Mouse (Mus musculus): ENCODE measurements around the gene Ube2e2.
A peak's percentile ranks its signal among the peaks of the same experiment; 100 is the strongest.

The Ube2e2 gene

DNA sequence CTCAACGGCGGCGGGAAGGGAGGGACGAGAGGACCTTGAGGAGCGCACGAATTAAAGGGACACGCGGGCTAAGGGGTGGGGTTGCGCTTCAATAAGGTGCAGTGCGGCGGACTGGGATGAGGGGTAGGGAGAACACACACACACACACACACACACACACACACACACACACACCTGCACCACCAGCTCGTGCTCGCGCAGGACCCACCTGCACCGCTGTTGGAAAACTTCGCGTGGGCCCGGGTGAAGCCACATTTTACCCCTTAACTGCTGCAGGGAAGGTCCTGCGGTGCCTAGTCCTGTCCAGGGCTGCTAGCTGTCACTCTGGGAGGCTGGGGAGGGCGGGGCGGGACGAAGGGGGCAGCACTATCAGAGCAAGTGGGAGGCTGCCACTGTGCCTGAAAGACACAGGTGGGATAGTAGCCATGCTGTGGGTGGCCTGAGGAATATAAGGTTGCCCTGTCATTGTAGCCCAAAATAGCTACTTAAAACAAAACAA lies at the start of gene Ube2e2:
Gene Ube2e2, minus strand, starts transcription at position 321 of the 499 bp plus-strand sequence.
- DNase-seq (ENCODE audit: low spot score): no peak

DNA sequence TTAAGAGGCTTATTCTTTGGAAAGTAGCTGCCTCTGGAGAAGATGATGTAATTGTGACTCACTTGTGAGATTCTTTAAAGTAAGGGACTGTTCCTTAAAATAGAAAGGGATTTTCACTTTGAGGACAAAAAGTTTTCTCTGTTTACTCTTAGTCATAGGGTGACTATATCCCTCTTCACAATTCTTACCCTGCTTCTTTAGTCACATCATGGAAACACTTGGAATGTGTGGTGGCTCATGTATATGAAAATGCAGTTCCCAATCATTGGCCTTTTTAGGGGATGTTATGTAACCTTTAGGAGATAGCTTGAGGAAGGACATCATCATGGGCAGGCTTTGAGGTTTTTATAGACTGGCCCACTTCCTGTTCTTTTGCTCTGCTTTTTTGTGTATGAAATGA lies 46.0 kb upstream of the Ube2e2 start:
- no peak for DNase-seq (ENCODE audit: low spot score)

DNA sequence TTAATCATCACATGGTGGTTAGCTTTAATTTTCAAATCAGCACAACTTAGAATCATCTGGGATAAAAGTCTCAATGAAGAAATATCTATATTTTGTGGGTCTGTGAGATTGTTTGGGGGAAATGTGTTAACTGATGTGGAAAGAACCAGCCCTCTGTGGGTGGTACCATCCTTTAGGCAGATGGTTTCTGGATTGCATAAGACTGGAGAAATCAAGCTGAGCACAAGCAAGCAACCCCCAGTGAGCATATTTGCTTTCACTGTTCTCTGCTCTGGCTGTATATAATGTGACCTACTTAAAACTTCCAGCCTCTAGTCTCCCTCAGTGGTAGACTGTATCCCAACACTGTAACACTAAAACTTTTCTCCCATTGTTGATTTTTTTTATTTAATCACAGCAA lies 9.5 kb upstream of the Ube2e2 start:
- no peak for DNase-seq (ENCODE audit: low spot score)

DNA sequence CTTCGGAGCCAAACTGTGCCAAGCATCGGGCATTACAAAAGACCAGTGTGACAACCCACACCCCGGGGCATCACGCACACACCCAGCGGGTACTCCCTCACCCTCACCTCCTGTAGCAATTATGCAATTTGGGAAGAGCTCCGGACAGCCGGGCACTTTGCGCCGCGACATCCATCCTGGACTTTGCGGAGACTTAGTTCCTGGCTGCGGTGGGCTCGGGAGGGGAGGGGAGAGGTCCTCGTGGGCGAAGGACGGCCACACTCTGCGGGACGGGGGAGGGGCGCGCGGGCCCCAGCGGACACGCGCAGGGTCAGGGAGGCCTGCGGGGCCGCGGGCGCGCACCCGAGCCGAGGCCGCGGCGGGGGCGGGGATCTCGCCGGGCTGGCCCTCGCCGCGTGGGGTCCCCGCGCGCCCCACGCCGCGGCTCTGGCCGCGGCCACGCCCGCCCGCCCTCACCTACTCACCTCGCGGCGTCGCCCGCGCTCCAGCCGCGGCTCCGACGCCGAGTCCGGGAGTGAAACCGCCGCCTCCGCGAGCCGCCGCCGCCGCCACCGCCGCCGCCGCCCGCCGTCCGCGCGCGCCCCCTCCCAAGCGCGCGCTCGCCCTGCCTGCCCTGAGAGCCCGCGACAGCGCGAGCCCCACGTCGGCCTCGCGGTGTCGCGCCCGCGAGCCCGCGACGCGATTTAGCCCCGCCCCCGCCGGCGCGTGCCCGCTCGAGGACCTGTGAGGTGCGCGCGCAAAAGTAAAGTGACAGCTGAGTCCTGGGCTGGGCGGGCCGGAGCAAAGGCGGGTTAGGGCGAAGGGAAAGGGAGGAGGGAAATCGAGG lies 733 bp downstream of the Ube2e2 start:
- DNase-seq (ENCODE audit: low spot score): peak; percentile 87

DNA sequence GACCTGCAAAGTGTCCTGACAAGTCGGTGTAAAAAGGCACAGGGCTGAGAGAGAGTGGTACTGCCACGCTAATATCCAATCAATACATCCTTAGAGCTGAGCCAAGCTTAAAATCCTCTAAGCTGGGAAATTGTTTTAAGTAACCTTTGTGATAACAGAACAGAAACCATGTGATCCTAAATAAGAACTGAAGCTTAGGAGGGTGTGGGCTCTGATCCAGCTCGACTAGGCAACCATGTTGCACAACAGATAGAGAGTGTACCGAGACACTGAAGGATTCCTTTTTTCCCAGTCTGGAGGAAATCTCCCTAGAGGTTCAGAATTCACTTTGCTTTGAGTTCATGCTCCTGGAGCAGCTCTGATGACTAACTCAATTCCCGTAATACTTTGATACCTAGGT lies 4.5 kb downstream of the Ube2e2 start:
- no peak for DNase-seq (ENCODE audit: low spot score)

DNA sequence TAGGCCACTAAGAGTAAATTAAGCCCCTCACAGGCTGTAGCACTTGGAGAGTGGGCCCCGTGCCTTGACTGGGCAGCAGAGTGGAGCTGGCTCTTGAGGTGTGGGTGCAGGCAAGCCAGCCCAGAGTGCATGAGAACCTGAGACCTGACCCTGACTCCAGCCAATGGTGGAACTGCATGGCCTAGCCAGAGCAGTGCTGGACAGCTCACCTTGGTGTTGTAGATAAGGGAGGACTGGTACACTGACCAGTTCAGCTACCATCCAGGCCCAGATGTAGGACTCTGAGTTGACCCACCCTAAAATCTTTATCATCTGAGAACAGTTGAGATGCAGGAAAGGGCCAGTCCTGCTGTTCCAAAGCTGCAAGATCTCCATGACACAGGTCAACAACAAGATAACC lies 11.6 kb downstream of the Ube2e2 start:
- no peak for DNase-seq (ENCODE audit: low spot score)

DNA sequence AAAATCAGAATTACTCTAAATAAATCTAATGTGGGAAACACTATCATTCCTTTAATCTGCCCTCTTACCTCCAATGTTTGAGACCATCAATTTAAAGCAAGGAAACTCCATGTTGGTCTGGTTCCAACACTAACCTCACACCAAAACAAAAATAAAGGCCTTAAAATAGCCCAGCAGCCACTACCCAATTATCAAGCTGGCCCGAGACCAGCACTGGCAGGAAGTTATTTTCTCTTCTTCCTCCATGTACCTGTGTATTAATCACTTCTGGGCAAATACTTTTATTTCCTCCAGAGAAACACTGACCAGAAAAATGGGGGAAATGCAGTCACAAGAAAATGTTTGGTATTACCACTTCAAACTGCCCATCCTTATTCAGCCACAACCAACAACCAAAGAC lies 23.4 kb downstream of the Ube2e2 start:
- DNase-seq (ENCODE audit: low spot score): no peak

DNA sequence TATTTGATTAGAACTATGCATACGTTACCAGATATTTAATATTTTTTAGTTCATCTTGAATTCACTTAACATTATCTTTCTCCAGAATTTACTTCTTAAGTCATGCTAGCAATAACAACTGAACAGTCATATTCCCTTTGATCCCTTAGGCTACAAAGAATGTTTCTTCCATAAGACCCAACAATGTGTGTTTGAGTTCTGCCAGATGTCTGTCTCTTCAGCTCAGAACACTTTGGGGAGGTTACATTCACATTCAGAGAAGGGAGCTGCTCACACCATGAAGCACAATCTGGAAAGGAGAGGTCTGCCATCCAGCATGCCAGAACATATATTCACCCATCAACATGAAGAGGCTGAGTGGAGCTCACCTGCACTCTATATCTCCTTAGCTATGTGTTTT lies 65.4 kb downstream of the Ube2e2 start:
- DNase-seq (ENCODE audit: low spot score): no peak

DNA sequence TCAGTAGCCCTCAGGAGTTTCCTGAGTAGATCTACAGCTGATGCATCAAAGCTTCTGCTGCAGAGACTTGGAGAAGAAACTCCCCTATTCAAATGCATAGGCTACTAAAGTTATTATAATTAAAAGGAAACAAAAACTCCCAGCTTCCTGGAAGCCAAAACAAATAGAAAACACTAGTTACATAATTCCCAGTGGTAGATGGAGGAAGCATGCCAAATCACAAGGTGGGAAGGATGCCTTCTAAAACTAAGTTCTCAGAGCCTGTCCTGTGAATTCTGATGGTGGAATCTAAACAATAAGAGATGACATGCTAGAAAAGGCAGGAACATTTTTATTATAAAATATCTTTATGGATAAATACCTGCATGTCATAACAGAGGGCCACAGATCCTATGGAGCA lies 67.3 kb downstream of the Ube2e2 start:
- no peak for DNase-seq (ENCODE audit: low spot score)

DNA sequence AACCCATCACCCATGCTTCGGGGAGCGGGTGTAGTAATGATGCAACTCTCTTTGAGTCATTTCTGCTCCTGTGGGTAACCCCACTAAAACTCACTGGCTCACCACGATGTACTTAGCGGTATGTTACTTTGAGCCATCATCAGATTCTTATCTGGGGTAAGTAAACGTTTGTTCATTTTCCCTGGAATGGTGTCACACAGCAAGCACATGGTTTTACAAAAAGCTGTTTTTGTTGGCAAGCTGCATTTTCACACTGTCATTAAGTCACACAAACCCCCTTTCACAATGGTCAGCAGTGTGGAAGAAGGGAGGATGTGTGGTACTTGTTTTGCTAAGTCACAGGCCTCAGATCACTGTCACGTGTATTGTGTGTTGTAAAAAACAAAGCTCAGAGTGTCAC lies 73.4 kb downstream of the Ube2e2 start:
- DNase-seq (ENCODE audit: low spot score): no peak

DNA sequence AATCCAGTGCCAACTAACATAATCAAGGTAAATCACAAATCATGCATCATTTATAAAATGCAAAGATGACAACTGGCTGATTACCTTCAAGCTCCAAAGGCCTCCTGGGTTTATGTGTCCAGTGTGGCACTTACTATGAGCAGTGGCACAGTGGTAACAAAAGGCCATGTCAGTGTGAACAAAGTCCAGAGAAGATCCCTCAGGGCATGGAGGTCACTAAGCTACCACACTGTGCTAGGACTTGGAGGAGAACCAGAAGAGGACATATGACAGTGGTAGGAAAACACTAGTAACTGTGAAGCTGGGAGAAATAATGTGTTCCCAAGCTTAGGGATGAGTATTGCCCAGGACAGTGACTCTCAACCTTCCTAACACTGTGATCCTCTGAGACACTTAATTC lies 97.2 kb downstream of the Ube2e2 start:
- DNase-seq (ENCODE audit: low spot score): no peak

DNA sequence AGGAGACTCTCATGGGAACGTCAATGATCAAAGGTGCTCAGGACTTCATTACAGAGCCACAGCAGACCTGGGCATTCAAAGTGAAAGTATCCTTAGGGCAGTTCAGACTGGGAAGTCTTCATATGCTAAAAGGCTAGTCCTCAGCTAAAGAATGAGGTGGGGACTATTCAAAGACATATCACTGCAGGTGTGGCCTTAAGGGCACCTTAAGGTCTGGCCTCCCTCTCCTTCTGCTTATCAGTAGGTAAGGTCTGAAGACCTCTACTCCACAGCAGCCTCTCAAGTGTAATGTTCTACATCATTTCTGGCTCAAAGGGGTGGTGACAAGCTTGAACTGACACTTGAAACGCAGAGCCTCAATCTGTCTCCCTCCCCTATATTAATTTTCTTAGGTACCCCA lies 98.3 kb downstream of the Ube2e2 start:
- no peak for DNase-seq (ENCODE audit: low spot score)

DNA sequence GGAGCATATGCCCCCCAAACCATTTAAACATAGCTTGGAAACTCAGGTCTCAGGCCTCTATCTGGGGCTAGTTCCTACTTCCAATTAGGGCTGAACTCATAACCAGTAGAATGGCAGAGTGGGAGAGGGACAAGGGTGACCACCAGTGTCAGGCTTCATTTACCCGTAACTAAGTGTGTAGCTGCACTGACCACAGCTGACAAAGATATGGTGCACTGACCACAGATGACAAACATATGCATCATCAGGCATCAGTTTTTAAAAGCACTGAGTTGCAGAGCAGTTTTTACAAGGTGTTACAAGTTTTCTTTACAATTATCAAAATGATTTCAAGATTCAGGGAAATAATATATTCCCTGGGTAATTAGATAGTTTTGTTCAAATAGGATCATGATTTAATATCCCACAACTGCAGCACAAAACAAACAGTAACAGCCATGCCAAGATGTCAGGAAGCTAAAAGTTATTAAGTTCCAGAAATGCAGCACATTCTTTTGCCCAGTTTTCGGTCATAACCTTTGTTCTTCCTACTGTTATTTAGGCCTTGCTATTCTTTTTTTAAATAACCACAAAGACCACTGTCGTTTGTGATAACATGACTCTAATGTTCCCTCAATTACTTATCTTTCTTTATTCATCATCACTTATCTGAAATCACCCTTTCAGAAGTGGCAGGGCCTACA lies 114.9 kb downstream of the Ube2e2 start:
- DNase-seq (ENCODE audit: low spot score): no peak

DNA sequence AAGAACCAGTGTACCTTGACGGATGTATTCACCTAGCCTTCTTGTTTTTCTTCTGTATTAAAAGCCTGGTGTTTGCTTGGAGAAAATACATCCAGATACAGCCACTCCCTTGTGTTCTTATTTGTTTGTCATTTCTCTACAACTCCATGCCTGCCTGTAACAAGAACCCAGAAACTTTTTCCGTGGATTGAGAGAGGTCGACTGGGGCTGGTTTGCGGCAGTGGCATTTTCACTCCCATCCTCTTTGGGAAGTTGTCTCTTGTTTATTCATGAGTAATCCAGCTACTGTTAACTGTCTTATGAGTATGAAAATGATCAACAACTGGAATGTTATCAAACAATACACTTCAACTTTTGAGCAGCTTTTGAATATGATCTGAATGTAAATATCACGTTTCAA lies 115.8 kb downstream of the Ube2e2 start:
- DNase-seq (ENCODE audit: low spot score): no peak

DNA sequence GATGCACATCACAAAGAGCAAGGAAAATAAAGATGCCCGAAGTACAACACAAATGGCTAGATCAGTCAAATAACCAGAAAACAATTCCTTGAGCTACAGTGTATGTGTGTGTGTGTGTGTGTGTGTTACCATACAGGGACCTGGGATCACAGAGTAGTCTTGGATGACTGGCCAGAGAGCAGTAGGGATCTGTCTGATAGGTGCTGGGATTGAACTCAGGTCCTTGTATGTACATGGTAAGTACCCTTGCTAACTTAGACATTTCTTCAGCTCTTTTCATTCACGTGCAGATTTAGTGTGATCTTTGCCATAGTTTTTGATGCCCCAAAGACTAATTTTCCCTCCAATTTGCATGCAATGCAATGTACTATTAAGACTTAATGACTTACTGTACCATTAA lies 117.9 kb downstream of the Ube2e2 start:
- no peak for DNase-seq (ENCODE audit: low spot score)

DNA sequence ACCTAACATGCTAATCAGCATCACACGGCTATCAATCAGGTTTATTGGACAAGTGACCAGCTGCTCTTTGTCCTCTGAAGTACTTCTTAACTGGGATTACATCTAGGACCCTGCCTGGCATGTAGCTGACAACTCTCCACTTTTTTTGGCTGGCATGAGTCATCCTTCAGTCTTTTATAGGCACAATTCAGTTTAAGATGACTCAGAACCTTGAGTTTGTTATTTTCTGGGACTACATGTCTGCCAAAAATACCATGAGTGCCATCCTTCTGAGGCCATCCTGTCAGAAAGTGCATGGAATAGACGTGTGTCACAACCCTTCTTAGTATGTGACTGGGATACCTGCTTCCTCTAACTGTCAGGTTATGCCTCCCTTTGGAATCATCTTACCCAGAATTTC lies 120.3 kb downstream of the Ube2e2 start:
- DNase-seq (ENCODE audit: low spot score): no peak

DNA sequence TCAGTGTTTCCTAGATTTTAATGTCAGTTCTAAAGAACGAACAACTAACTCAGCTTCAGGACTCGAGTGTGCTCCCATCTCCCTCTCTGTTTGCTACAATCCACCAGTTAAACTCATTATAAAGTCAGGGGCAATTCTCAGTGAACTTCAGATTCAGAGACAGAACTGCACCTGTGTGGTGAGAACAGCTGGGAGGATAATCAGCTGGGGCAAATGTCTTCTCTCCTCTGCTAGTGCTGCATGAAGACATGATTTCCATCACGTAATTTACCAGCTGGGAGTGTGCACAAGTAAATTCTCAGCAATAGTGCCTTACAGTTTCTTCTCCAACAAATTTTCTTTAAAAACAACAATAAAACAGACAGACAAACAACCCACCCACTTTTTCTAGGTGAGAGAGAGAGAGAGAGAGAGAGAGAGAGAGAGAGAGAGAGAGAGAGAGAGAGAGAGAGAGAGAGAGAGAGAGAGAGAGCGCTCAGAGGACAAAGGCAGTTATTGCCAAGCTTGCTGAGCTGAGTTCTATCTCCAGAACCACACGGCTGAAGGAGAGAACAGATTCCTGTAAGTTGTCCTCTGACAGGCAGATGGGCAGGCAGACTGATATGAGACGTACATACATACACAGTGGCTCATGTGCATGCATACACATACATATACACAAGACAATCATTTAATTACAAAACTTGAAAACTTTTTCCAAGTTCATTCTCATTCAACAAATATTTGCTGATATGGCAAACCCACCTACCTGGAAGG lies 134.3 kb downstream of the Ube2e2 start:
- DNase-seq (ENCODE audit: low spot score): no peak

DNA sequence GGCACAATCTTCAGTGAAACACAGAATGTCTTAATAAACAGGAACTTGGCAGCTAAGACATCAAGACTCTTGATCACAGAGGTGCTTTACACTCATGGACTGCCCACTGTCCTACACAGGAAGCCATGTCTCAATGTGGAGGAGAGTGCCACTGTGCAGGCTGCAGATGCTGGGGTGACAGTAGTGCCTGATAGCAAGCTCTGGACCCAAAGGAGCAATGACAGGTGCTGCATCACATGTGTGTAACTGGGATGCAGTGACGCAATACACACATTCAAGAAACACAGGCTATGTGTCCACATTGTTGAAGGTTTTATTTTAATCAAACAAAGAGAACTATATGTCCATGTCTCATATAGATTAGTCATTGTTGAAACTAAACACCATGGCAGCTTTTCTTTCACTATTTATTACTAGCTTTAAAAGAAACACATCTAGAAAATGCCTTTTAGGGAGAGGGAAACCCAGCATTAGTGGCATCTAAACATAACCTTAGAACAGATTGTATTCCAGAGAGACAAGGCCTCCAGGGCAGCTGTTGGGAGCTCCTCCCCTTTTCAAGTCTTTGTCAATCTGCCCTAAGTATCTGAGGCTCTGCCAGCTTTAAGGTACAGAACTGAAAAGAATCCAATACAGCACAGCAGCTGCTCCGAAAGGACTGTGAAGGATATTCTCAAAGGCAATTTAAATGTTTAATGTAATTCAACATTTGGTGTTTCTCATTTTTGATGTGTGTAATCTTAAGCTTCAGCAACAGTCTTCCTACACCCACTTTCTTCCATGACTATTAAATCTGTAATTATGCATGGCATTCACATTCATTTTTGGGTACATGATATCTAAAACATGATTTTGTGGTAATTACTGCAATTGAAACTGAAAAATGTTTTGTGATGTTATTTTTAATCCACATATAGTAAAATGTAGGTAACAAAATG lies 135.2 kb downstream of the Ube2e2 start:
- DNase-seq (ENCODE audit: low spot score): no peak

DNA sequence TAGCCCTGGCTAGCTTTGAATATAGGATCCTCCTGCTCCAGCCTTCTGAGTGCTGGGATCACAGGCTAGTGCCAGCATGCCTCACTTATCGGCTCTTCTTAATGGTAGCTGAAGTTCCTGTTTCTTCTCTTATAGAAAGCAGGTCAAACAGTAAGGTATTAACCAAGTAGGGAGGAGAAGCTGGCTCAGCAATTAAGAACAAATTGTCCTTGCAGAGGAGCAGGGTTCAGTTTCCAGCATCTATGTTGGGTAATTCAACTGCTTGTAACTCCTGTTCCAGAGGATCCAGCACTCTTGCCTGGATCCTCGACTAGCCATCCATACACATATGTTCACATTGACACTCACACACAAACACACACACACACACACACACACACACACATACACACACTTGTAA lies 136.1 kb downstream of the Ube2e2 start:
- DNase-seq (ENCODE audit: low spot score): no peak

DNA sequence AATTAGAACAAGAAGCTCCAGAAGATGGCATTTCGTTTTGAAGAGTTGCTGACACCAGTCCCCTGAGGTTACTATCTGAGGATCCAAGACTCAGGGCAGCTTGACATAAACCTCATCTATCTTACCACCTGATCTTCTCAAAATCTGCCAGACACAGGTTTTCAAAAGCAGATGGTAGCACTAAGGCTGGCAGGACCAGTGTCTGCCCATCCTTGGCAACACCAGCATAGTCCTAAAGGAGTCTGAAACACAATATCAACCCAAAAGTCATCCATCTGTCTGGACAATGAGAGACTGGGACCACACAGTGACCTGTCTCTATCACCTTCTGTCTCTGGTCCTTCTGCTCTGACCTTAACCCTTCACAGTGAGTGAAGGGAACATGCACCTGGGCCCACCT lies 138.7 kb downstream of the Ube2e2 start:
- no peak for DNase-seq (ENCODE audit: low spot score)

DNA sequence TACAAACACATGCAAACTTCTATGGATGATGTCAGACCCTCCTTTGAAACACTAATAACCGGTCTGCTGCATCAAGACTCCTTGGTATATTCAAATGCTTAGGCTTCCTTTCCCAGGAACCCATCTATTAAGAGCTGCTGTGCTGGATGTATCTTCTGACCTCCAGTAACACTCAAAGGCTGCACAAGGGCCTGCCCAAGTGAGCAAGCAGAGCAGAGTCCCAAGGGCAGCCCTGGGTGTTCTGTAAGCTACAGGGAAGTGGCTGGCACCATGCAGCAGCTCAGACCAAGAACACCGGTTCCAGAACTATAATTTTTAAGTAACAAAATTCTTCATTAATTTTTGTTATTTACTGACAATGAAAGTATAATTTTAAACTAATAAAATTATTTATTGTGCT lies 139.5 kb downstream of the Ube2e2 start:
- DNase-seq (ENCODE audit: low spot score): no peak

DNA sequence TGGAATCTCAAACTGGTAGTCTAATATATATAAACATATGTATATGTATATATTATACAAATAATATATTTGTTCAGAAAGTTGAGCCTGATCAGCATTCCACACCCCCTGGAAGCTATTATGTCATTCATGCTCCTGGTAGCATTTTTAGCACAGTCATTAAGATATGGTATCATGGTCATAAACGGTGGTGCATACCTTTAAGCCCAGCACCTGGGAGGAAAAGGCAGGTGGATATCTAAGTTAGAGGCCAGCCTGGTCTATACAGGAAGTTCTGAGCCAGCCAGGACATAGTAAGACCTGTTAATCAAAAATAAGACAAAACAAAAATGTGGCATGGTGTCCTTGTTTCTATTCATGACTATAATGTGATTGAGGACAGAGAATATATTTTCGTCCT lies 140.1 kb downstream of the Ube2e2 start:
- no peak for DNase-seq (ENCODE audit: low spot score)
